Mouse (Mus musculus) mouse embryonic stem cell (cell line): ENCODE data around the gene Dpp6.

Source experiments
- in situ Hi-C, 2 experiments: fragments of 300-500 bp; cut with MboI; formaldehyde crosslinking; loops; 1 replicate in 1 of 2; 3 replicates in 1 of 2; pipeline ENCODE4 v1.14.3; 2019 to 2020; ENCODE audit warnings: low sequenced_read_pairs in 2 of 2, low pct_unique_long_range_greater_than_20kb in 1 of 2, mixed read lengths in 1 of 2; ENCODE audit not compliant: unreplicated experiment in 1 of 2

The Dpp6 gene

DNA sequence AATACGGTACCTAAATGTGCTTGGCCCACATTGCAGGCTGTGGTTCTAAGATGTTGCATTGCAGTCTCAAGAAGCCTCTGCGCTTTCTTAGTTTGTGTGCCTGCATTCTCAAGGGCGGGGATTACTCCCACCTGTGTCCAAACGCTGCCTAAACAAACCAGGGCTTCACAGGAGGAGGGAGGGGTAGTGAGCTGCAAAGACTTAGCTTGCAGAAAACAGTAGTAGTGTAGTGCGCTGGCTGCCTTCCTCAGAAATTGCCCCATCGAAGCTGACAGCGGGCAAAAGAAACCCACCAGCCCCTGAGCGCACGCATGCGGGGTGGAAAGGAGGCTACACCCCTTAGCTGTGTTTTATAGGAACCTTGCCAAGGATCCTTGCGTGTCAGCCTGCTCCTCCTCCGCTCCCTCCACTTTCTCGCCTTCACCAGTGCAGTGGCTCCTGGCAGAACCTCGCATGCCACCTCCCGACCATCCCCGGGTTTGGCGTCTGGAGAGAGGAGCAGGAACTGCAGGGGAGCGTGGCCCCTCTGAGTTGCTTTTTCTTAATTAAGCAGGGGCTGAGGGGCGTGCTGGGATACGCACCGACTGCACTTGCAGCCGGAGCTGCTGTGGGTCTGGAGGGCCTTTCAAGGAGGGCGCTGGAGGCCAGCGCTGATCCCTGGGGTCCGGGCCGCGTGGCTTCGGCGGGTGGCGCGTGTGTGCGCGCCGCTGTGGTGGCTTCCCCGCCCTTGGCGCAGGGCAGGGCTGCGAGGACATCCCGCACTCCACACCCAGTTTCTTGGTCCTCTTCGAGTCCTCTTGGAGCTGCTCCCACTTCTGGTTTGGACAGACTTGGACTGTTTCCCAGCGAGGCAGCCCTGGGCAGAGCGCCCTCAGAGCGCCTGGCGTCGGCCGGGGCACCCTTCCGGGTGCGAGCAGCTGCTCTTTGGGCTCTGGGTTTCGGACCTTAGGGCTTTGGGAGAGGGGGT is at the start of gene Dpp6:
TSS of gene Dpp6 (plus strand) at position 229 of the 967 bp plus-strand sequence.
- in situ Hi-C loops: no loop called here

DNA sequence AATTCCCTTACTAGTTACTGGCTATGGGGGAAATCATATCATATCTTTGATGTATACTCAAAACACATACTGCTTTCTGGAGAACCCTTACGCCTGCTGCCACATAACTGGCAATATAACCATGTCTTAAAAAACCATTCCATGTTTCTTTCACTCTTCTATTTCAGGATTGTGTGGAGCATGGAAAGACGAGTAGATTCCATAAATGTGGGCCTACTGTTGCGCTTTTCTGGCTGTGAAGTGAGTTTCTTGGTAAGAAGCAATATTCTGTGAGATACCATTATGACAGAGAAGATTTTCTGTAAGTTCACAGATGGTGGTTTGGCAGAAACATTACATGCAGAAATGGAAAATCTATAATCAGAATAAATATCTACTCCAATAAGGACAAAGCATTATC is 33.0 kb upstream of the Dpp6 start:
- in situ Hi-C loops: no loop called here

DNA sequence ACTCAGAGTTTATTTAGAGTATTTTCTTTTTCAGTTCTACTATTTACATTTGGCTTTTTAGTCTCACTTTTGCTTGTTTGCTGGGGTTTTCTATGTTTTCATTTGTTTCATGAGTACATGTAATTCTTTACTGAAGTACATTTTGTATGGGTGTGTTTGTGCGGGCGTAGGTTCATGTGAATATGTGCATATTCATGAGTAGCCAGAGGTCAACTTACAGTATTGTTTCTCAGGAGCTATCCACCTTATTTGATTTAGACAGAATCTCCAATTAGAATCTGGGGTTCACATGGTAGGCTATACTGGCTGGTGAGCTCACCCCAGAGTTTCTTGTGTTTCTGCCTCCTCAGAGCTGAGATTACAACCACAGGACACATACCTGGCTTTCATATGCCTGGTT is 21.5 kb upstream of the Dpp6 start:
- in situ Hi-C loops: no loop called here

DNA sequence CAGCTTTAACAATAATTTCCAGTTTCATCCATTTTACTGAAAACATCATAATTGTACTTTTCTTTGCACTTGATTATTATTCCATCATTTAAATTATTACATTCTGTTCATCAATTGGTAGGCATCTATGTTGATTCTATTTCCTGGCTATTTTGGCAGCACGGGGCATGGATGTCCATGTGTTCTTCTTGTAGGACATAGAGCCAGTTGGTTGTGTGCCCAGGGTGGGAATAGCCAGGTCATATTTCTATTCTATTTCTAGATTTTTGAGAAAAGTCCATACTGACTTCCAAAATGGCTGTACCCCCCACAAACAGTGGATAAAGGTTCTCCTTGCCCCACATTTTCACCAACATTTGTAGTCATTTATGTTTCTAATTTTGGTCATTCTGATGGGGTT is 19.0 kb downstream of the Dpp6 start:
- in situ Hi-C loops: no loop called here

DNA sequence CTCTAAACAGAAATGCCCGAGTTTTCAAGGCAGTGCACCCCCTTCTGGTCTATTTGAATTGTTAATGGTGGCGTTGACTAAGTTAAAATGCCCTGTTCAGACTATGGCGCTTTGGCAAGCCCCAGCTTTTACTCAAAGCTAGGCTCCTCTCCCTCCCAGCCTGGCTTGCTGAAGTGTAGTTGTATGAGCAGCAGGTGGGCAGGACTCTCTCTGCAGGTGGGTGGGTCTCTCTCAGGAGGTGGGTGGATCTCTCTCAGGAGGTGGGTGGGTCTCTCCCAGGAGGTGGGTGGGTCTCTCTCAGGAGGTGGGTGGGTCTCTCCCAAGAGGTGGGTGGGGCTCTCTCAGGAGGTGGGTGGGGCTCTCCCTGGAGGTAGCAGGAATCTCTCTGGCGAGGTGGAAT is 24.1 kb downstream of the Dpp6 start:
- in situ Hi-C loops: no loop called here

DNA sequence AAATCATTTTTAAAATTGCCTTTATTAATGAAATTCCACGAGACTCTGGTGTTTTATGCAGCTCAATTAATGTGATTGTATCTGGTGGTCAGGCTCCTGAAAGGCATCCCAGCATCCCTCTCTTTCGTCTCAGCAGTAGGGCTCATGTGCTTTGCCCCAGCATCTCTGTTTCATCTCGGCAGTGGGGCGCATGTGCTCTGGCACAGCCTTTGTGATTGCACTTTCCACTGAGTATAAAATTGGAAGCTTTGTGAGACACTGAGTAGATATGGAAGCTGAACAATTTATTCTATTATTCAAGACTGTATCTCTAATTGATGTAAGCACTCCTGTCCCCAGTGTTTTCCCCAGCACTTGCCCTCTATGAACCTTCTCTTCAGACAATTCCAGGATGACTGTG is 37.7 kb downstream of the Dpp6 start:
- in situ Hi-C loops: no loop called here

DNA sequence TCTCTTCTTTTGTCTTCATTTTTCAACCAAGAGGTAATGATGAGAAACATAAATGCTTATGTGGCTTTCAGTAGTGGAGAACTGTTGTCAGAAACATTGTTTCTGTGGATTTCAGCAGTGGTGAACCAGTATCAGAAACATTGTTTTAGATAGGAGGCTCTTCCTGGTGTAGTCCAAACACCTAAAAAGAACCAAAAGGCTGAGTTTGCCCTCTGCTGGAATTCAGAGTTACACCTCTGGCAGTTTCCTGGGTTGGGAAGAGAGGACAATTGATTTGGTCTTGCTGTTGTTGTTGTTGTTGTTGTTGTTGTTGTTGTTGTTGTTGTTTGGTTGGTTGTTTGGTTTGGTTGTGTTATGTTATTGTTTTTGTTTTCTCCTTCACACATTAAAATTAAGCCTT is 58.4 kb downstream of the Dpp6 start:
- in situ Hi-C loops: loop anchor here in 1 of 2 experiments (25.0 kb wide), 1 partner anchor 588 kb away; no protein-coding TSS in a partner anchor

DNA sequence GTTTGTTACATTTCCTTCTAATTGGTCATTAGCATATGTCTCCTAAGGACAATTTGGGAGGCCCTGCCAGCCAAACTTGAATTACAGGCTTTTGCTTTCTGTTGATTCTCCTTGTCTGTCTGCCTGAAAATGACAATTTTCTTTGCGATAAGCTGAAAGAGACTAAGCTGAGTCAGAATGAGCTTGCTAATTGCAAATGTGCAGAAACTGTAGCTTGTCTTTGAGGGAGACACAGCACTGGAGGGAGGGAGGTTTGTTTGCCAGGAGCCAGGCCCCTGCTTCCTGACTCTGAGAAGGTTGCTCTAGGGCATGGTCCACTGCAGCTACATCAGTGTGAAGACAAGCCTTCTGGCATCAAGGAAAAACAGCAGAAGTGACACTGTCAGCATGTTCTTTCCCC is 70.5 kb downstream of the Dpp6 start:
- in situ Hi-C loops: loop anchor here in 1 of 2 experiments (25.0 kb wide), 1 partner anchor 600 kb away; no protein-coding TSS in a partner anchor

DNA sequence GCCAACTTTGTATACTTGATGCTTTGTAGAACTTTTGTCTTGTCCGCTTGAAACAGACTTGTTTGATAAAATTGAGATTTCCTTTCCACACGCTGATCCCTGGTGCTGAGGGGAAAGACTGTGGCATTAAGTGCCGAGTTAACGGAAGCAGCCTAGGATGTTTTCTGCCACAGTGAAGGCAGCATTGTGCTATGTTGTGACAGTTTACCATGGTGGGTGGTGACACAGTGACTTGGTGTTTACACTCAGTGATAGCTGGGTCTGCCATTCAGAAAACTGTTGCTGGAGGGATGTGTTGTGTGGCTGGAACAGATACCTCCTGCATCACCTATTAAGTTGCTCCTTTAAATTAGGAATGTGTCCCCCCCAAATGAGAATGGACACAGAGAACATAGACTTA is 71.1 kb downstream of the Dpp6 start:
- in situ Hi-C loops: loop anchor here in 1 of 2 experiments (25.0 kb wide), 1 partner anchor 601 kb away; no protein-coding TSS in a partner anchor

DNA sequence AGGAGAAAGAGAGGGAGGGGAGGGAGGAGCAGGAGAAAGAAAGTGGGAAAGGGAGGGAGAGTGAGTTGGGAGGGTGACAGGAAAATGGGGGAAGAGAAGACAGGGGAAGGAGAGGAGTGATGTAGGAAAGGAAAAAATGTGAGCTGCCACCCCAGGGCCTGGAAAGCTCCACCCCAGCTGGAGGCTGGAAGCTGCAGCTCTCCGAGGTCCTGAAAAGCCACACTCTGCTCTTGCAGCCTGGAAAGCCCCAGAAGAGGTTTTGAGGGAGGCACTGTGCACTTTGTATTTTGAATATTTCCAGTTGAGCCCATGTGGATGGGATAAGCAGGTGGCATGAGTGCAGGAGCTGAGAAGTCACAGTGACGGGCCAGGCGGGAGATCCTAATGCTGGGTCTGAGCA is 77.3 kb downstream of the Dpp6 start:
- in situ Hi-C loops: loop anchor here in 1 of 2 experiments (25.0 kb wide), 1 partner anchor 607 kb away; no protein-coding TSS in a partner anchor

DNA sequence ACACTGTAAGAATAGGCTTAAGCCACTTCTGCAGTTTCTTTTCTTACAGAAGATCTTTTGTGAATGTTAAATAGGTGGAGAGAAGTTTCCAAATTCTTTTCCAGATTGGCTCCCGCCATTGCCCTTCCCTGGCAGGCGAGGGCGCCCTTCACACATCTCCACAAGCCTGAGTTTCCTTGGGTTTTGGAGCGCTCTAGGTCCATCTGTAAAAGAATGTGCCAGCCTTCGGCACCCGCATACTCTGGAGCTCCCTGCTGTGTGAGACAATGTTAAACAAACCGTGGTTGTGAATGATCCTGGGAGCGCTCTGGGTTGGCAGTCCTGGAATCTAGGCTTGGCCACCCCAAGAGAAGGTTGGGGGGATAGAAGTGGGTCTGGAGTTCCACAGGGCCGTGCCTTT is 86.8 kb downstream of the Dpp6 start:
- in situ Hi-C loops: loop anchor here (5.0 to 10.0 kb wide), 2 partner anchors 124 to 141 kb away; no protein-coding TSS in a partner anchor

DNA sequence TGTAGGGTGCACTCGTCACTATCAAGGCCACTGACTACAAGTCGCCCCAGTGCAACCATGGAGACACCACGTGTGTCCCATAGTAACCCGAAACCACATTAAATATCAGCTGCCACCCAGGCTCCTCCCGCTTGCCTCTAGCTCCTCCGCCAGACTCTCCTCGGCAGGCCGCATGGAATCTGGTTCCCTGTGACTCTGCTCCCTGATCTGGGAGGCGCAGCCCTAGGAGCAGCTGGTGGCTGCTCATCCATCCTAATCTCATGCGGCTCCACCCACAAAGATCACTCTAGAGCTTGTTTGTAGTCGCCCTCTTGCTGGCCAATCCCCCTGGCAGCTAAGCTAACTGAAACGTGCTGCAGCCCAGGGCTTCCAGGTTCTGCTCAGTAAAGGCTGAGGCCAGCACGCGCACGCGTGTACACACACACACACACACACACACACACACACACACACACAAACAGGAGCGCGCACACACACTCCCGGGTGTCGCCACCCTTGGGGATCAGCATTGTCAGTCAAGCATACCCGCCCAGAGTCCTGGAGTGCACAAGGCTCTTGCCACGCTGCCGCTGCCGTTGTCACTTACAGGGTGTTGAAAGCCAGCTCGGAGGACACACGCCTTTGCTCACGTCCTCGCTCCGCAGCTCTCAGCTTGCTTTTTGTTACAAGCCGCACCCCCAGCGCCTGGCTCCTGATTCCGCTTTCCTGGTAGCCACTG is 87.5 kb downstream of the Dpp6 start:
- in situ Hi-C loops: loop anchor here (5.0 to 10.0 kb wide), 2 partner anchors 123 to 140 kb away; no protein-coding TSS in a partner anchor

DNA sequence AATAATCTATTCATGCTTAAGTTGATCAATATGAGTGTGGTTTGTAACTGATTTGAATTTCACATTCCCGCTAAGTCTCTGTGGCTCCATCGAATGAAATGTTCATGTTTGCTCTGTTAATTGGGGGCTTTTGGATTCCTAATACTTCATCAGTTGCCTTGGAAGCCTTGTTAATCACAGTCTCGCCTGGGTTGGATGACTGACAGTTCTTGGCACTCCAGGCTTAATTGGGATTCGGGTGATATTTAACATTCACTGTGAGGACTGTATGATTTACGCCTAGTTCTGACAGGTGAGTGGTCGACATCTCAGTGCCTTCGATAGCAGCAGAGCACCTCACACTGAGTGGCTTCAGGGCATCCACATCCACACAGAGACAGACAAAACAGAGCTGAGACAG is 90.1 kb downstream of the Dpp6 start:
- in situ Hi-C loops: loop anchor here in 1 of 2 experiments (10.0 kb wide), 1 partner anchor 138 kb away; no protein-coding TSS in a partner anchor

DNA sequence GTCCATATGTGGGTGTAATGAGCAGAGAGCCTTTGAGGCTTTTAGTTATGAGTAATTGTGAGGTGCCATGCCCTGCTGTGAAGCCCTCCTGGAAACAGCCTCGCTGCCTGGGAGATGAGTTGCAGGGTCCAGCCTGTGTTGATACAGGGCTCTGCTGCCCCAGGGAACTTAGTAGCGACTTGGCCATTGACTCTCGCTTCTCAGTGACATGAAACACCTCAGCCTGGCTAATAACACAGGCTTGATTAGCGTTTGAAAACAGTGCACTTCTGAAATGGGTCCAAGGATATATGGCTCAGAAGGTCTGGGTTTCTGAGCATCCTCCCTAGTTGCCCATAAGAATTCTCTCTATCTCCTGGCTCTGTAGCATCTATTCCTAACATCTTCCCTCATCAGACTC is 91.6 kb downstream of the Dpp6 start:
- in situ Hi-C loops: loop anchor here in 1 of 2 experiments (10.0 kb wide), 1 partner anchor 136 kb away; no protein-coding TSS in a partner anchor

DNA sequence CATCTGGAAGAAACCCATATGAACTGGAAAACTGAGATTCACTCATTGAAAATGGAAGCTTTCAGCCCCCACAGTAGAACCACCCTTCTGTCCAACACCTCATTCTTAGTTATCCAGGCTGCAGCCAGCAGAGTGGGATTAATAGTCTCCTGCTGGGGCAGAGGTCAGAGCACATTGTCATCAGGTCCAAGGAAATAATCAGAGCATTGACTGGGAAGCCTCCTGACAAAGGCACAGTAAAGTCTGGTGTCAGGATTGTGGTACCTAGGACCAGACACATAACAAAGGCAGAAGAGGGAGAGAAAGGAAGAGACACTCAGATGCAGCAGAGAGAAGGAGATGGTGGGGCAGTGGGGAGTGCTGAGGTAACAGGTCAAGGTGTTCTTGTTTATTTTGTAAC is 93.3 kb downstream of the Dpp6 start:
- in situ Hi-C loops: no loop called here

DNA sequence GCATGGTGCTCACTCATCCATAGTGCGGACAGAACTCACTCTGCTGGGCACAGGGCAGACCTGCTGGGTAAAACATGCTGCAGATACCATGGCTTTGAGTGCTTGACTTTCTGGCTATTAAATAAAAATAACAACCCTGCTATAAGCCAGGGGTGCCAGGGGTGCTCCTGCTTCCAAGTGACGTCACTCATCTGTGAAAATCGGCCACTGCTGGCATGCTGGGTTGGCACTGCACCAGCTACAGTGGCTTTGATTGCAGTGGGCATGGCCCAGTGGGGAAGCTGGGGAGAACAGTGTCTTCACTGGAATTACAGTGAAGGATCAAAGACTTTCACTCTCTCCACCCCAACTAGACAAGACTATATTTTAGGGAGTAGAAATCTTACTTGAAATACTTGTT is 95.0 kb downstream of the Dpp6 start:
- in situ Hi-C loops: no loop called here

DNA sequence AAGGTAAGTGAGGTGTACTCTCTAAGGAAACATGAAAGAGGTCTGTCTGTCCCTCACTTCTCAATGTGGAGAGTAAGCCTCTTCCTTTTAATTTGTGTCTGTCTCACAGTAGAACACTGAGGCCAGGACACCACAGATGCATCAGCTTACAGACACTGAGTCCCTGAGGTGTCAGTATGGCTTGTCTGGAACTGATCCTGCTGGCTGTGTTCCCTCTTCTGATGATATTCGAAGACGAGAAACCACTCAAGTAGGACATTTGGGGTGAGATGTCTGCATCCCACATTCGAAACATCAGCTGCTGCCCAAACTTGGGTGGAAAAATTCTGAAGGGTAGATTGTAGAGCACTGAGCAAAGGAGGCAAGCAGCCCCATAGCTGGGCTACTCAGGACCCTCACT is 101.8 kb downstream of the Dpp6 start:
- in situ Hi-C loops: no loop called here

DNA sequence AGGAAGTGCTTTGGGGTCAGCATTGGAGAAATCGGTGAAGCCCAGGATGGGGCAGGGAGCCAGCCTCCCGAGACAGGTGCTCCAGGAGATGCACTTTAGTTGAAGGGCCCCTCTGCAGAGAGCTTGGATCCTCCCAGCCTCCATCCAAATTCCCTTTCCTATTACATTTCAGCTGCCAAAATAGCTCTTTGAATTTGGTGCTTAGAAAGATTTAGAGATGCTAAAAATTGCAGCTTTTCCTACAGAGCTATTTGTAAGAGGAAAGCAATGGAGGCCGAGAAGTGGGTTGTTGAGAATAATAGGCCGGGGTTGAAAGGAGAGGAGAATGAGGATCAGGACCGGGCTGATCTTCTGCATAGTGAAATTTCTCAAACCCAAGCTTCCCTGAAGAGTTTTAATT is 107.5 kb downstream of the Dpp6 start:
- in situ Hi-C loops: no loop called here
